Mouse (Mus musculus) embryo, embryonic 11 days (tissue): ENCODE data around the gene Depdc1b.

Source experiments
- DNase-seq: peaks from one replicate; pipeline ENCODE4 v3.0.0-alpha.2; 2015

Gene Depdc1b

DNA sequence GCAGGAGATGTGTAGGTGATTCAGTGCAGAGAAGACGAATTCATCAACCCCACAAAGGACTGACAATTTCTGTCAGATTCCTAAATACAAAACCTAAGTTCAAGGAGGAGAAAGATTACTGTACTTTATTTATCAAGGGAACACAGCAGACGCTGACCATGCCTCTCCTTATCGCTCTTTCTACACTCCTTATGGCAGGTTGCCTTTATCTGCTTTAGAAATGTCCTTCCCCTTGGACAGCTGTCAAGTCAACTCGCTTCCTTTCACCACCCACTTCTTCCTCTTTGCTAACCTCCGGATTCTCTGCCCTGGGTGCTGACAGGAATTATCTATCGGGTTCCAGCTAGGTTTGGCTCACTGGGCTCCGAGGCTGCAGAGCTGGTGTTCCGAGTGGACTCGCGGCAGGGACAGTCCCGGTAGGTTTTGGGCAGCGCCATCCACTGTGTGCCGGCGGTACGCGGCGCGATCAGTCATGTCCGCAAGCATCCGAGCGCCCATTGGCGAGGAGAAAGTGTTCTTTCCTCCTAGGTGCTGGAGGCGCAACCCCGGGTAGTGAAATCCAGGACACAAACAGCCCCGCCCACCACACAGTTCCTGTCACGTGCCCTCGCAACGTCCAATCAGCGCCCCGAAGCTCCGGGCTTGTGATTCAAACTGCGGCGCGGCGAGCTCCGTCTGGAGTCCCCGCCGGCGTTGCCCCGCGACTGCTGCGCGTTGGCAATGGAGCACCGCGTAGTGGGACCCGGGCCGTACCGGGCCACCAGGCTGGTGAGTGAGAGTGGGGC is at the start of gene Depdc1b:
Gene Depdc1b, plus strand, starts transcription at position 631 of the 785 bp plus-strand sequence.
- peak; percentile 98 for DNase-seq

DNA sequence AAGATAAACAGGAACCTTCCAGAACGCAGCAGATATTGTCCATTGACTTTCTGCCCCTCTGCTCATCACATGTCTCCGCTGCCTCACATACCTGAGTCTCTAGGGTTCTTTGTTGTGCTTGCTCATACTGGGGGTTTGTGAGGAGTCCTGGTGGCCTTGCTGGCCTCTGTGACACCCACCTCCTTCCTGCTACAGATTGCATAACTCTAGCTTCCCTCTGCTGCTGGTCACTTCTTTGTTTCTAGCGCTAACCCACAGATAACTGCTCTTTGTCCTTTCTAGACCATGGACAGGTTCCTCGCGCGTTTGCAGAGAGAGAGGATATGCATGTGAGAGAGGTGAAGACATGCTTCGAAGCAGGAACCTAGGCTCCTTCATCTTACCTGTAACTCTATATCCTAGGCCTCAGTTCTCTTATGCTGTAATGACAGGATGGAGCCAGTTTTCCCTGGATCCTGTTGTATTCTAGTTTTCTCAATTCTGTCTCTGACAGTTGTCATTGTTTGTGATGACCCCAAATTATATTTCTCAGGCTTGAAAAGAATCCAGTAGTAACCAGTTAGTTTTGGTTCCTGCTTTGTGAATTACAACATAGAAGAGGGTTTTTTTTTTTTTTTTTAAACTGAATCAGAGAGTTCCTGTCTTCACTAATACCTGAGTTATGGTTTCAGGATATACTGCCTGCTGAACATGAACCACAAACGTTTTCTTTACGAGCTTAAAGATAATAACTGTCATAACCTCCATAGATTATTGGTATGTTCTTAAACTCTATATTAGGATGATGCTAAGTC is 48.1 kb upstream of the Depdc1b start:
- DNase-seq, result no peak

DNA sequence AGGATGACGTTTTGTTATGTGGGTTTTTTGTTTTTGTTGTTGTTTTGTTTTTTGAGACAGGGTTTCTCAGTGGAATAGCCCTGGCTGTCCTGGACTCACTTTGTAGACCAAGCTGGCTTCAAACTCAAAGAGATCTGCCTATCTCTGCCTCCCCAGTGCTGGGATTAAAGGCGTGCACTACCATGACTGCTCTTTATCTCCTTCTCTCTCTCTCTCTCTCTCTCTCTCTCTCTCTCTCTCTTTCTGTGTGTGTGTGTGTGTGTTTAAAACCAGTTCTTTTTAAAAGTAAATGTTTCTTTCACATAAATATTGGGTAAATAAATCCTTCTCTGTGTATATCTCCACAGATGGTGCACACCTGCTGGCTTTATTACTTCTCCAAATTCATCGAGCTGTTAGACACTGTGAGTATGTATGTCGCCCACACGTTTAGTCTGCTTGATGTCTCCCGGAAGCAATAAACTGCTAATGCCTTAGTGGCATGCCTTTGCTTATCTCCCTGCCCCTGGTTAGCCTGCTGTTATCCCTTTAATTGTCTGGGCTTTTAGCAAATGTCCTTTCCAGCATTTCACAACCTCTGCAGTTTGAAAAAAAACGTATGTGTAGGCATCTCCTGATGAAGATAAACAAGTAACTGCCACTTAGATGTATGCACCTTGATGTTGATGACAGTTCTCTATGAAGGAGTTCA is 44.5 kb upstream of the Depdc1b start:
- no peak for DNase-seq

DNA sequence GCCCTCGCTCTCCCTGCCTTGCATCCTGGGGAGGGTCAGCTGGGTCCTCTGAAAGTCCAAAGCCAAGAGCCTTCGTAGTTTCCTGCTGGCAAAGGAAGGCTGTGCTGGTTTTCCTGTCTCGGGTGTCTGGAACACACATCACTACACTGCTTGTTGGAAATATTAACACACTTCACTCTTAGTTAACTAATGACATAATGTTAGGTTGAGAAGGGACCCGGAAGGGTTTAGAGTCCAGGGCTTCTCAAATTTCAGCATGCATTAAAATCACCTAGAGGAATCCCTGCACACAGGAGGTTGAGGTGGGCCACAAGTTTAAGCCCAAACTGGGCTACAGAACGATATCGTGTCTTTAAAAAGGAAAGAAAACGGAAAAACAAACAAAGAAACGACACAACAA is 43.8 kb upstream of the Depdc1b start:
- DNase-seq, result no peak

GRCm38 (mm10) chr13:108273034-108273433 is 43.1 kb upstream of the Depdc1b start:
- DNase-seq, result peak; percentile 13

- peak; percentile 13 for DNase-seq
These were observed 42.7 kb upstream of the Depdc1b start for GRCm38 (mm10) chr13:108273456-108273855.

DNA sequence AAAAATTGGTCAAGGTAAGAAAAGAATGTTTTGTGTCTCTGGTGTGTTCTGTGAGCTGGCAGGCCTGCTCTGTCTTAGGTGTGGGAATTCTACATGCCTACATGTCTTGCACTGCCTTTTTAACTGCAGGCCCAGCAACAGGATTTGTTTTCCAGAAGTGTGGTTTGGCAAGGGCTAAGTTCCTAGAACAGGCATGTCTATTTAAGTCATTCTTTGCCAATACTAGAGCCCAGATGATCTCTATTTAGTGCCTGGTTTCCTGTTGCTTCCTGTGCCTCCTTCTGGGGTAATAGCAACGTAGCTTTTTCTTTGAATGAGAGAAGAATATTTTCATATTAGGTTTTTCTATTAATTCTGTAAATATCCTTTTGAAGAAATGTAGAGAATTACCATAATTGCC is 39.6 kb upstream of the Depdc1b start:
- no peak for DNase-seq

- DNase-seq, result no peak
These were observed 38.8 kb upstream of the Depdc1b start for GRCm38 (mm10) chr13:108277320-108277719.

DNA sequence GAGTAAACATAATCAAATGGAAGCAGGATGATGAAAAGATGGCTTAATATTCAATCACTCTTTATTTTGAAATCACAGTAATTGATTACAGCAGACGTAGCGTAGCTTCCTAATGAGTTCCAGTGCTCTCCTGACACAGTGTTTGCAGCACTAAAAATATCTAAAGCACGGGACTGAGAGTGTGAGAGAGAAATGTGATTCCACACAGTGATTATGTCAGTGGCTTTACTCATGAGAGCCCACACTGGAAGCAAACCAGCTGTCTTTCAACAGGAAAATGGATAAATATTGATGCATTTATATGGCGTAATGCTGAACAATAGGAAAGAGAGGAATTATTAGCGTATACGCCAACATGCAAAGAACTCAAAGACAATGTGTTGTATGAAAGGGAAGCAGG is 37.5 kb upstream of the Depdc1b start:
- DNase-seq, result no peak

GRCm38 (mm10) chr13:108284312-108284711 is 31.8 kb upstream of the Depdc1b start:
- DNase-seq, result no peak

DNA sequence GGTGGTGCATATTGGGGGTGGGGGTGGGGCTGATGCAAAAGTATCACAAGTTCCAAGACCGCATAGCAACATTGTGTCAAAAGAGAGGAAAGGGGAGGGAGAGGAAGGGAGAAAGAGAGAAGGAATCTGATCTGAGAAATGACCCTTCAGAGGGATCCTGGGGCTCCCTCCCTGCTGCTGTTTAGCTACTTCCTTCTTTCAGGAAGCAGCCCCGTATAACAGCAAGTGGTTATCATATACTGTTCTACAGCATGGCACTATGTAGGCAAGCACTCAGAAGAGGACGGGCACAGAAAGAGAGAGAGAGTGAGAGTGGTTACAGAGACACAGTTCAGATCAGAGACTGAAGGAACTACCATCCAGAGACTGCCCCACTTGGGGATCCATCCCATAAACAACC is 28.2 kb upstream of the Depdc1b start:
- no peak for DNase-seq

DNA sequence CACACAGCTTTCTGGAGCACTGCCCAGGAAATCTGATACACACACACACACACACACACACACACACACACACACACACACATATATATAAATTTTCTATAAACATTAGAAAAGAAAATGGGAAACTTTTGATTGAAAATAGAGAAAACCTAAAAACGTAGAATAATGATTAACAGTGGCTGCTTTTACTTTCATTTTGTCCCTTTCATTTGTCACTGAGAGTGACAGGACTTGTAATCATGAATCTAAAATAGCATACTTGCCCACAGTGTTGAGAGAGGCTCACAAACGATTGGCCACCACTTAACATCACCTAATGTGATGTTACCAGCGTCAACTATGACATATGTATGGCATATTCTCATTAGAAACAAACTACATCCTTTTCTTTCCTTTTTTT is 26.7 kb upstream of the Depdc1b start:
- no peak for DNase-seq

- DNase-seq, result no peak
These were observed 25.8 kb upstream of the Depdc1b start for GRCm38 (mm10) chr13:108290314-108290713.

GRCm38 (mm10) chr13:108297350-108298093 is 18.6 kb upstream of the Depdc1b start:
- peak; percentile 76 for DNase-seq

GRCm38 (mm10) chr13:108298241-108298640 is 17.9 kb upstream of the Depdc1b start:
- no peak for DNase-seq

- peak; percentile 59 for DNase-seq
These were observed 15.7 kb upstream of the Depdc1b start for GRCm38 (mm10) chr13:108300346-108300950.

DNA sequence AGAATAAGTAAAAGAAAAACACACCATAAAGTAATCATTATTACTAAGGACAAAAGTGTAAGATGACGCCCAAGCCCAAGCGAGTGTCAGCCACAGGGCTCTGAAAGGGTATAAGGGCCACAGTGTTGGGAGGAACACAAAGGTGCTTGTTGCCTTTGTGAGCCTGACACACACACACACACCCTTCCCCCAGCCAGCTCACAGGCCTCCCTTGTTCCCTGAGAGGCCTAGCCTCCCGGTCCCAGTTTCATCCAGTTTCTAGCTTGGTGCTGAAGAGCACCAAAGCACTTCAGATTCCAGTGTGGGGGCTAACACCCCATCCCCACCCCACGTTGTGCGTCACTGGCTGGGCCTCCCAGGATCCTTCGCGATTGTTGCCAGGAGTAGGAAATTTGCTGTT is 14.7 kb upstream of the Depdc1b start:
- peak; percentile 47 for DNase-seq

DNA sequence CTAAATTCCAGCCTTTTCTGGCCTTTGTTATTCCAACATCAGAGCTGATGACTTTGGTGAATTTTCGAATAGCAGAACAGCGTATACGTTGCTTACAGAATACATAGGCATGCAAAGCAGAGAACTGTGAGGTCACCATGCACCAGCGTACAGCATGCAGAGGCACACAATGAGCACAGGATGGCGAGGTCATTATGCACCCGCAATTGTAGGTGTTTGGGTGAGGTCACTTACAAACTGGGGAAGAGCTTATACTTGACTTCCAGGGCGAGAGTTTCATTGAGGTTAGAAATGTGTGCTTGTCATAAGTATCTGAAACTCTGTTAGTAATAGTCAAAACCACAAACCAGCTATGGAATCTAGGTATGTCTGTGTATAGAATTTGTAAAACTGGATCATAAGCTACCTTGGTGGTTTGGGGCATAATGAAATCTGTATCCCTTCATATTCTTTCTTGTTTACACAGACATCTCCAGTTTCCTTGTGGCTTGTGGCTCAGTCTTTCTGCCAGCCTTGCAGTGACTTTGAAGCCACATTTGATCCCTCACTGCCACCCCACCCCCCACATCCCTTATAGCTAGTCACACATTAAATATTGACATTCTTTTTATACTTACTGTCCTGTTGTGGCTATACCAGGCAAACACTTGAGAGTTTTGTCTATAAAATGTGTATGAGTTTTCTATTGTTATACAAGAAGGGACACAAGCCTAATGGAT is 13.0 kb upstream of the Depdc1b start:
- no peak for DNase-seq

GRCm38 (mm10) chr13:108303841-108304240 is 12.3 kb upstream of the Depdc1b start:
- no peak for DNase-seq

DNA sequence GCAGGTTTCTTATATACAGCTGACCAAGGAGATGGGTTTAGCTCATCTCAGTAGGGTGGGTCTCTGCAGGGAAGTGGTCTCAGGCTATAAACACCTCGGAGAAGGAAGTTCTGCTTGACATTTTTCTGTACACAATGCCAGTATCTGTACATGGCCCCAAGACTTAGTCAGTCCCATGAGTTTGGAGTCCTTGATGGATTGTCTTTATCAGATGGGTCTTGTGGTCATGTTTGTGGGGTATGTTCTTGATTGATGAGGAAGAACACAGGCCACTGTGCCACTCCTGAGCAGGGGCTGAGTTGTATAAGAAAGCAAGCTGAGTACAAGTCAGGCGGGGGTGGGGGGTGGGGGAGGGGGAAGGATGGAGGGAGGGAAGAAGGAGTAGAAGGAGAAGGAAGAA is 11.5 kb upstream of the Depdc1b start:
- DNase-seq, result no peak

- DNase-seq, result peak; percentile 72
These were observed 363 bp downstream of the Depdc1b start for GRCm38 (mm10) chr13:108316487-108316903.

DNA sequence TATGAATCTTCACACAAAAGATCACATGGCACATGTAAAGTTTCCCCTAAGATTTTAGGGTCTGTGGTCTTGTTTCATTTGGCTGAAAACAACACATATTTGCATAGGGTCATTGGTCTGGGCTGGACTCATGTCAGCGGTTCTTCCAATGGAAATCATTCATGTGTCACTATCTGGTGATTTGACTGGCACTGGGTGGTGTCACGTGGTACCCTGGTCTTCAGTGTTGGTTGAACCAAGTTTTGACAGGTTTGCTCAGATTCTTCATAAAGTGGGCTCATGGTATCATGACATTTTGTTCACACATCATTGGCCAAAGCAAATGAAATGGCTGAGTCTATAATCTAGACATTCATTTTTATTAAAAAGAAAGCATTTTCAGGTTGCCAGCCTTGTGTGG is 1.3 kb downstream of the Depdc1b start:
- no peak for DNase-seq
